Mouse (Mus musculus) ES-Bruce4 (cell line): ENCODE data around the gene Banp.

Source experiments
- CTCF ChIP-seq: IDR thresholded peaks from one replicate; pipeline ENCODE4 v1.8.1; 2011; ENCODE audit warnings: low read depth, low read length
- POLR2A ChIP-seq: IDR thresholded peaks from one replicate; pipeline ENCODE4 v1.8.1; 2011; ENCODE audit warnings: low read length; ENCODE audit not compliant: insufficient read depth

- no peak for TF ChIP-seq CTCF
- no peak for TF ChIP-seq POLR2A
Observed at GRCm38 (mm10) chr8:121905864-121906263, 43.7 kb upstream of the Banp start.
